13 mouse cellular contexts compared by ENCODE assay signal in genomic region chr11:114965182-114965828, GRCm38 (mm10). TPM values are rescaled to one million over a fixed set of nuclear protein-coding genes. Genes with fewer than 3 reads are reported as not detected.
DNase-seq lines count a peak whose midpoint lies in the region; ATAC-seq and TF ChIP-seq lines count a peak whose summit lies in the region.
"Had no signal": no experiment of that assay in that cellular context is flagged by ENCODE, and none has a peak within 500 bp of the region (broad histone marks: within the 10 kb centered on the region; RNA-seq: fewer than 3 reads in every experiment).

No protein-coding gene starts in this region.

- H3K27ac ChIP-seq in lung, postnatal 0 days (ENCODE audit: low read length), result no peak overlapping the region
- H3K27ac ChIP-seq: embryonic facial prominence, embryonic 13.5 days; hindbrain, embryonic 12.5 days had no signal

- DNase-seq in adrenal gland, adult (ENCODE audit: inconsistent age in 2 of 2, low spot score in 1 of 2), result peak; percentile 18 to 60
- no peak for DNase-seq in adrenal gland, postnatal 4 days (ENCODE audit: low spot score in 2 of 2)
- peak; percentile 2 for DNase-seq in right cerebral cortex, adult 18-20 months
- DNase-seq in right cerebral cortex, postnatal 4 days, result no peak
- DNase-seq in lung, postnatal 0 days (ENCODE audit: low spot score), result peak; percentile 30
- DNase-seq in telencephalon, adult 2 months (ENCODE audit: low read depth, low spot score), result peak; percentile 9
- DNase-seq in left cerebral cortex, postnatal 36 days (ENCODE audit: low spot score in 2 of 2), result no peak
- no peak for DNase-seq in right cerebral cortex, postnatal 36 days (ENCODE audit: low spot score in 2 of 2)
- DNase-seq: kidney, postnatal 25 days had no signal

- no peak for TF ChIP-seq CTCF in lung, postnatal 0 days (IDR thresholded peaks at IDR 0.05)

- H3K4me2 ChIP-seq in lung, postnatal 0 days (replicated peaks; ENCODE audit: low read depth, low read length), result no peak overlapping the region
- H3K4me2 ChIP-seq: embryonic facial prominence, embryonic 13.5 days; hindbrain, embryonic 12.5 days had no signal

- no peaks in the 10 kb centered on the region for H3K9me3 ChIP-seq in lung, postnatal 0 days (ENCODE audit: low read length)
- H3K9me3 ChIP-seq: embryonic facial prominence, embryonic 13.5 days; hindbrain, embryonic 12.5 days had no signal

- no peak for TF ChIP-seq EP300 in lung, postnatal 0 days (IDR thresholded peaks at IDR 0.05)

- H3K9ac ChIP-seq in lung, postnatal 0 days (replicated peaks; ENCODE audit: low read depth), result no peak overlapping the region
- H3K9ac ChIP-seq: embryonic facial prominence, embryonic 13.5 days; hindbrain, embryonic 12.5 days had no signal

- no peaks in the 10 kb centered on the region for H3K4me1 ChIP-seq in lung, postnatal 0 days (ENCODE audit: insufficient read depth, low read depth, low read length)
- H3K4me1 ChIP-seq: embryonic facial prominence, embryonic 13.5 days; hindbrain, embryonic 12.5 days had no signal

- ATAC-seq in lung, postnatal 0 days, result peak; percentile 25; the same call in 1 of the 2 replicates

- intact Hi-C loops in left cerebral cortex, postnatal 36 days (cut with DNase I), result no loop called here

- H3K27me3 ChIP-seq in lung, postnatal 0 days (replicated peaks; ENCODE audit: insufficient read depth, low read length), result no peaks in the 10 kb centered on the region
- H3K27me3 ChIP-seq: embryonic facial prominence, embryonic 13.5 days; hindbrain, embryonic 12.5 days had no signal

- WGBS in lung, postnatal 0 days, result 31% methylated on average over 3 of the region's 3 CpGs

- no peak overlapping the region for H3K4me3 ChIP-seq in lung, postnatal 0 days (ENCODE audit: low read depth, low read length)
- H3K4me3 ChIP-seq: embryonic facial prominence, embryonic 13.5 days; hindbrain, embryonic 12.5 days had no signal

- no peaks in the 10 kb centered on the region for H3K36me3 ChIP-seq in lung, postnatal 0 days (ENCODE audit: insufficient read depth, low read length)
- H3K36me3 ChIP-seq: embryonic facial prominence, embryonic 13.5 days; hindbrain, embryonic 12.5 days had no signal

RNA-seq across cellular contexts. Expression of gene Cd300c, which starts 3.7 kb away (rescaled TPM):
- not detected for total RNA-seq in adrenal gland, postnatal 4 days (2021)
- 0.19 and 0.31 TPM in 2 replicates for polyA plus RNA-seq in lung, postnatal 0 days (2015; fragmentation: Nextera tagmentation; extraction: Ambion mirVana)
- total RNA-seq in left cerebral cortex, postnatal 36 days (2021), result not detected
- total RNA-seq: left cerebral cortex, postnatal 10 days had no signal
- polyA plus RNA-seq: embryonic facial prominence, embryonic 13.5 days; hindbrain, embryonic 12.5 days had no signal

RNA-seq across cellular contexts. Expression of gene Cd300ld, which starts 24.4 kb away (rescaled TPM):
- under 1 TPM; 0.42 to 0.54 TPM for total RNA-seq in adrenal gland, postnatal 4 days (2021)
- polyA plus RNA-seq in lung, postnatal 0 days (2015; fragmentation: Nextera tagmentation; extraction: Ambion mirVana), result 0.92 and 1.0 TPM in 2 replicates
- not detected for total RNA-seq in left cerebral cortex, postnatal 36 days (2021)

RNA-seq across cellular contexts. Expression of gene Cd300lb, which starts 31.1 kb away (rescaled TPM):
- total RNA-seq in adrenal gland, postnatal 4 days (2021), result under 1 TPM; 0.73 to 0.76 TPM
- 1.5 and 2.0 TPM in 2 replicates for polyA plus RNA-seq in lung, postnatal 0 days (2015; fragmentation: Nextera tagmentation; extraction: Ambion mirVana)
- not detected for total RNA-seq in left cerebral cortex, postnatal 36 days (2021)
- total RNA-seq: left cerebral cortex, postnatal 10 days had no signal
- polyA plus RNA-seq: hindbrain, embryonic 12.5 days had no signal

RNA-seq across cellular contexts. Expression of gene Cd300c2, which starts 36.4 kb away (rescaled TPM):
- 1 to 10 TPM; 4.2 to 4.4 TPM for total RNA-seq in adrenal gland, postnatal 4 days (2021)
- 12.4 and 15.7 TPM in 2 replicates for polyA plus RNA-seq in lung, postnatal 0 days (2015; fragmentation: Nextera tagmentation; extraction: Ambion mirVana)
- total RNA-seq in left cerebral cortex, postnatal 36 days (2021), result 1 to 10 TPM; 3.5 to 4.3 TPM

RNA-seq across cellular contexts. Expression of gene Cd300ld2, which starts 50.7 kb away (rescaled TPM):
- total RNA-seq in adrenal gland, postnatal 4 days (2021), result not detected
- 0.44 TPM in 1 of 2 replicates, not detected in the other for polyA plus RNA-seq in lung, postnatal 0 days (2015; fragmentation: Nextera tagmentation; extraction: Ambion mirVana)
- not detected for total RNA-seq in left cerebral cortex, postnatal 36 days (2021)
- total RNA-seq: left cerebral cortex, postnatal 10 days had no signal
- polyA plus RNA-seq: cerebellum, adult 2 months; embryonic facial prominence, embryonic 13.5 days; hindbrain, embryonic 12.5 days had no signal

Comparison
In these comparisons a context has a peak if more than half of its experiments do, and no peak if none do; other contexts are left out.
1. DNase-seq: peak in adrenal gland, adult (2 of 2), right cerebral cortex, adult 18-20 months (single experiment), lung, postnatal 0 days (single experiment) and telencephalon, adult 2 months (single experiment); none in adrenal gland, postnatal 4 days (0 of 2), right cerebral cortex, postnatal 4 days (single experiment), left cerebral cortex, postnatal 36 days (0 of 2) and right cerebral cortex, postnatal 36 days (0 of 2).